Mouse (Mus musculus): ENCODE data around the gene Nfkb1.

DNA sequence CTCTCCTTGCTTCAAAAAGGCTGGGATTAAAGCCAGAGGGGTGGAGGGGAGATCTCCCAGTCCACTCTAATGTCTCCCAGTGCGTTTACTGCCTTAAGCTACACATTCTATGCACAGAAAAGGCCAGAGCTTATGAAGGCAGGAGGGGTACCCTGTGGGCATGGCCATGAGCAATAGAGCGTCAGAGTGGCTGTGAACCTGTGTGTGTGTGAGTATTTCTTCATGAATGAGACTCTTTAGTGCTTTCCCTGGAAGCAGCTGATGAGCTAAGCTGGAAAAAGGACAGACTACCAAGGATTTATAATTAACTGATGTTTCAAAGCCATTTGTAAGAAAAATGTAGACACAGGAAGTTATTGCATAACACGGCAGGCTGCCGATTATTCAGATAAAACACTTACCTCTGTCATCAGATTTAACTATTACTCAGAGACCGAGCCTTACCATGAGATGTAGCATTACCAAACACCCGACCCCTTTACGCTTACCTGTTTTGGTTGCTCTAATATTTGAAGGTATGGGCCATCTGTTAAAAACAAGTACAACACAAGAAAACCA is 32.7 kb downstream of the Nfkb1 start:
- TF ChIP-seq CTCF (IDR thresholded peaks at IDR 0.05; ENCODE audit: insufficient read depth, low read depth, low read length) (no peak), POLR2A (IDR thresholded peaks at IDR 0.05; ENCODE audit: insufficient read depth, low read depth, low read length) (no peak)

Data from olfactory bulb, adult 2 months (tissue).